Mouse (Mus musculus) cerebellum, postnatal 25 days (tissue): ENCODE data around the gene Mindy2.
A peak's percentile ranks its signal among the peaks of the same experiment; 100 is the strongest.

ENCODE experiments used
- DNase-seq, 2 experiments: peaks; one replicate each; pipeline ENCODE4 v3.0.0; 2021; ENCODE audit warnings: mixed read lengths in 2 of 2

Gene Mindy2

GRCm38 (mm10) chr9:70657013-70657967 lies at the start of gene Mindy2:
Mindy2 (minus strand) TSS chr9:70657174.
- DNase-seq = peak; percentile 98 to 100

GRCm38 (mm10) chr9:70706444-70706843 lies 49.5 kb upstream of the Mindy2 start:
- DNase-seq = no peak

GRCm38 (mm10) chr9:70703597-70704203 lies 46.7 kb upstream of the Mindy2 start:
- DNase-seq = no peak

- no peak for DNase-seq
Observed at GRCm38 (mm10) chr9:70698090-70698489, 41.1 kb upstream of the Mindy2 start.

- no peak for DNase-seq
Observed at GRCm38 (mm10) chr9:70695723-70696122, 38.7 kb upstream of the Mindy2 start.

GRCm38 (mm10) chr9:70691772-70692693 lies 35.1 kb upstream of the Mindy2 start:
- no peak for DNase-seq

- no peak for DNase-seq
Observed at GRCm38 (mm10) chr9:70690579-70690978, 33.6 kb upstream of the Mindy2 start.

GRCm38 (mm10) chr9:70689926-70690325 lies 33.0 kb upstream of the Mindy2 start:
- no peak for DNase-seq

- DNase-seq = no peak
Observed at GRCm38 (mm10) chr9:70688301-70688968, 31.5 kb upstream of the Mindy2 start.

GRCm38 (mm10) chr9:70682202-70682601 lies 25.2 kb upstream of the Mindy2 start:
- DNase-seq = no peak

- peak; percentile 73 to 74 for DNase-seq
Observed at GRCm38 (mm10) chr9:70679132-70680091, 22.4 kb upstream of the Mindy2 start.

GRCm38 (mm10) chr9:70678682-70679131 lies 21.7 kb upstream of the Mindy2 start, which contains the start of gene Adam10:
Adam10 (plus strand) TSS chr9:70678997.
- peak; percentile 99 to 100 for DNase-seq

- DNase-seq = no peak
Observed at GRCm38 (mm10) chr9:70675961-70676360, 19.0 kb upstream of the Mindy2 start.

GRCm38 (mm10) chr9:70675117-70675516 lies 18.1 kb upstream of the Mindy2 start:
- no peak for DNase-seq

- DNase-seq = no peak
Observed at GRCm38 (mm10) chr9:70673656-70674055, 16.7 kb upstream of the Mindy2 start.

- DNase-seq = peak; percentile 32 to 53
Observed at GRCm38 (mm10) chr9:70671772-70672579, 15.0 kb upstream of the Mindy2 start.

- no peak for DNase-seq
Observed at GRCm38 (mm10) chr9:70671278-70671677, 14.3 kb upstream of the Mindy2 start.

- no peak for DNase-seq
Observed at GRCm38 (mm10) chr9:70670381-70670780, 13.4 kb upstream of the Mindy2 start.

- DNase-seq = no peak
Observed at GRCm38 (mm10) chr9:70669197-70669596, 12.2 kb upstream of the Mindy2 start.

GRCm38 (mm10) chr9:70668048-70668447 lies 11.1 kb upstream of the Mindy2 start:
- peak in 1 of 2 experiments; percentile 33 for DNase-seq
